Mouse (Mus musculus): ENCODE results near the gene Ndufs8.

Gene Ndufs8

DNA sequence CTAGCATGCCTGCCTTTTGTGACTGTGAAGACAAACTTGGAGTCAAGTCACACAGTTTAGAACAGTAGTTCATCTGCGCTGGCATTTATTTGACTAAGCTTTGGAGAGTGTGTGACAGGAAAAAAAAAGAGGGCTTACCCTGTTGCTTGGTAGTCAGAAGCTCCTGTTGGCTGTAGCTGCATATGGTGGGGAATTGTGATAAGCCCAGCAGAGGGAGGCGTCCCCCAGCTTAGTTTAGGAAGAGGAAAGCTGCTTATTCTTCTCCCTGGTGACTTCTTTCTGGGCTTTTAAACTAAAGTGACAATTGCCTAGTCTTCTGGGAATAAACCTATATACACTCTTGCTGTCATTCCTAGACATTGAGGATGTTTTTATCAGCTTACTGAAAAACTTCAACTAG is 49.9 kb downstream of the Ndufs8 start:
- no peak for TF ChIP-seq GATA4 (IDR thresholded peaks at IDR 0.05; ENCODE audit: insufficient replicate concordance, low read length)
